8 mouse cellular contexts compared by ENCODE assay signal in the genomic region with DNA sequence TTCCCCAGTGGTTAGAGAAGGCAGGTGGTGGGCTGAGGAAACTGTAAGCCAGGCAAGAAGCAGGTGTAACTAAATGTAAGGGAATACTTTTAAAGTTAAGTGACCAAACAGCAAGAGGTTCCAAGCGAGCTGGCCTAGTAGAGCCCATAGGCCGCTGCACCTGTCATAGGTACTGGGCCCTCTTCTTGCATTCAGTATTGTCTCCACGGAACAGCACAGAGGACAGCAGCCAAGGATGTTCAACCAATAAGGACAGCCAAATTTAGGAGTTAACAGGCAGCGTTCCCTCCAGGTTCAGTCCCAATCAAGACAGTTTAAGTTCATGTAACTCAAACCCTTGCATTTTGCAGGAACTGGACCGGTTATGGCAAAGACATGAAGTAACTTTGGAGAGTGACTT. TPM values are rescaled to one million over a fixed set of nuclear protein-coding genes. Genes with fewer than 3 reads are reported as not detected.
DNase-seq lines count a peak whose midpoint lies in the region; ATAC-seq and TF ChIP-seq lines count a peak whose summit lies in the region.

No protein-coding gene starts in this region.

- H3K9me3 ChIP-seq in lung, embryonic 16.5 days (ENCODE audit: control insufficient read depth, low read length): peaks cover 6% of the 10 kb centered on the region
- H3K9me3 ChIP-seq in forebrain, embryonic 10.5 days: peaks cover 7% of the 10 kb centered on the region; the same call in 1 of the 2 replicates
- no peaks in the 10 kb centered on the region for H3K9me3 ChIP-seq in limb, embryonic 11.5 days (ENCODE audit: control insufficient read depth, low read length)

- no peak for TF ChIP-seq POLR2A in small intestine, adult 2 months (IDR thresholded peaks at IDR 0.05; ENCODE audit: low read depth, low read length)

- H3K9ac ChIP-seq in lung, embryonic 16.5 days (ENCODE audit: low read length): peak overlapping the region; percentile 99
- H3K9ac ChIP-seq in limb, embryonic 11.5 days (ENCODE audit: low read length): no peak overlapping the region

- 32% methylated on average over 5 of the region's 5 CpGs for WGBS in lung, embryonic 16.5 days
- WGBS in forebrain, embryonic 10.5 days: 29% methylated on average over 5 of the region's 5 CpGs
- 33% methylated on average over 5 of the region's 5 CpGs for WGBS in limb, embryonic 11.5 days
- WGBS in small intestine, adult 2 months: 13% methylated on average over 5 of the region's 5 CpGs

- no peak for ATAC-seq in lung, embryonic 16.5 days (ENCODE audit: low read depth)
- no peak for ATAC-seq in limb, embryonic 11.5 days (ENCODE audit: insufficient number of reproducible peaks, low FRiP score, low TSS enrichment, low read depth)

- DNase-seq in lung, postnatal 25 days (ENCODE audit: low spot score): no peak
- DNase-seq in forebrain, embryonic 10.5 days (ENCODE audit: extremely low spot score, low spot score): no peak
- no peak for DNase-seq in limb, embryonic 11.5 days (ENCODE audit: low spot score)
- no peak for DNase-seq in urinary bladder, postnatal 36 days (ENCODE audit: low spot score in 2 of 2)
- DNase-seq in gastrocnemius, adult 8-10 months (ENCODE audit: low spot score in 2 of 2): no peak
- no peak for DNase-seq in testis, postnatal 14 days (ENCODE audit: low spot score)

- peak overlapping the region; percentile 86 for H3K4me3 ChIP-seq in lung, embryonic 16.5 days (ENCODE audit: low read length)
- H3K4me3 ChIP-seq in forebrain, embryonic 10.5 days: peak overlapping the region; percentile 84
- H3K4me3 ChIP-seq in limb, embryonic 11.5 days (ENCODE audit: low read depth, low read length): peak overlapping the region; percentile 87
- H3K4me3 ChIP-seq in small intestine, adult 2 months (ENCODE audit: low read depth, low read length): peak overlapping the region; percentile 74

- H3K27ac ChIP-seq in lung, embryonic 16.5 days (ENCODE audit: low read length): peak overlapping the region; percentile 97
- H3K27ac ChIP-seq in forebrain, embryonic 10.5 days: peak overlapping the region; percentile 96
- H3K27ac ChIP-seq in limb, embryonic 11.5 days (replicated peaks; ENCODE audit: low read depth, low read length): no peak overlapping the region
- H3K27ac ChIP-seq in small intestine, adult 2 months (ENCODE audit: insufficient read depth, low read depth, low read length): peak overlapping the region; percentile 54

- peak overlapping the region; percentile 60 for H3K4me2 ChIP-seq in lung, embryonic 16.5 days (ENCODE audit: low read depth, low read length)
- peak overlapping the region; percentile 70 for H3K4me2 ChIP-seq in limb, embryonic 11.5 days (ENCODE audit: low read depth, severe bottlenecking)

- H3K4me1 ChIP-seq in lung, embryonic 16.5 days (replicated peaks; ENCODE audit: control insufficient read depth, insufficient read depth, low read length): peaks cover 18% of the 10 kb centered on the region
- peaks cover 28% of the 10 kb centered on the region for H3K4me1 ChIP-seq in forebrain, embryonic 10.5 days
- peaks cover 4% of the 10 kb centered on the region; the same call in 1 of the 2 replicates for H3K4me1 ChIP-seq in limb, embryonic 11.5 days (ENCODE audit: control insufficient read depth, insufficient read depth, low read length)
- H3K4me1 ChIP-seq in small intestine, adult 2 months (ENCODE audit: control insufficient read depth, insufficient read depth, insufficient read length, low read length): peaks cover 2% of the 10 kb centered on the region; the same call in 1 of the 2 replicates

- H3K27me3 ChIP-seq in lung, embryonic 16.5 days (ENCODE audit: control insufficient read depth, insufficient read depth, low read depth, low read length): no peaks in the 10 kb centered on the region
- no peaks in the 10 kb centered on the region for H3K27me3 ChIP-seq in forebrain, embryonic 10.5 days (ENCODE audit: poor library complexity, severe bottlenecking)
- no peaks in the 10 kb centered on the region for H3K27me3 ChIP-seq in limb, embryonic 11.5 days (ENCODE audit: control insufficient read depth, insufficient read depth, low read length)
- no peaks in the 10 kb centered on the region for H3K27me3 ChIP-seq in small intestine, adult 2 months (ENCODE audit: control insufficient read depth, insufficient read depth, low read length)

- TF ChIP-seq CTCF in small intestine, adult 2 months (IDR thresholded peaks at IDR 0.05; ENCODE audit: extremely low read depth, insufficient read length, insufficient replicate concordance, low read depth, low read length): no peak

- no peaks in the 10 kb centered on the region; the same call in 1 of the 2 replicates for H3K36me3 ChIP-seq in lung, embryonic 16.5 days (ENCODE audit: control insufficient read depth, insufficient read depth, low read length)
- H3K36me3 ChIP-seq in forebrain, embryonic 10.5 days (replicated peaks): no peaks in the 10 kb centered on the region; the same call in 1 of the 2 replicates
- no peaks in the 10 kb centered on the region for H3K36me3 ChIP-seq in limb, embryonic 11.5 days (ENCODE audit: control insufficient read depth, insufficient read depth, low read length)
- H3K36me3 ChIP-seq in small intestine, adult 2 months (ENCODE audit: control insufficient read depth, insufficient read depth, low read length): no peaks in the 10 kb centered on the region

RNA-seq across cellular contexts. Expression of gene Irf2, which starts 0.9 kb away (rescaled TPM):
- polyA plus RNA-seq in lung, embryonic 16.5 days (2015; fragmentation: Nextera tagmentation; extraction: Ambion mirVana): 38.3 and 39.4 TPM in 2 replicates
- polyA plus RNA-seq in forebrain, embryonic 10.5 days (2016; fragmentation: Nextera tagmentation; extraction: Ambion mirVana): 5.6 and 7.8 TPM in 2 replicates
- polyA plus RNA-seq in limb, embryonic 11.5 days (2014; fragmentation: Nextera tagmentation; extraction: Ambion mirVana): 13.7 and 15.3 TPM in 2 replicates
- polyA plus RNA-seq in small intestine, adult 2 months (2012; rRNA removed): 10.5 and 29.6 TPM in 2 replicates
- 10 to 100 TPM; 24.9 to 35.0 (median 31.2) TPM for total RNA-seq in gastrocnemius, adult 8-10 months (2022)
